Mouse (Mus musculus) frontal cortex, postnatal 25 days (tissue): ENCODE measurements around the gene Naa15.
"Not testable (repeated sequence)": the region's sequence is repeated elsewhere in the genome, so short reads cannot be mapped to it uniquely, and the experiment has no call there.

Source experiments
- DNase-seq, 2 experiments: peaks; one replicate each; pipeline ENCODE4 v3.0.0; 2022; ENCODE audit warnings: low spot score in 2 of 2

Gene Naa15

DNA sequence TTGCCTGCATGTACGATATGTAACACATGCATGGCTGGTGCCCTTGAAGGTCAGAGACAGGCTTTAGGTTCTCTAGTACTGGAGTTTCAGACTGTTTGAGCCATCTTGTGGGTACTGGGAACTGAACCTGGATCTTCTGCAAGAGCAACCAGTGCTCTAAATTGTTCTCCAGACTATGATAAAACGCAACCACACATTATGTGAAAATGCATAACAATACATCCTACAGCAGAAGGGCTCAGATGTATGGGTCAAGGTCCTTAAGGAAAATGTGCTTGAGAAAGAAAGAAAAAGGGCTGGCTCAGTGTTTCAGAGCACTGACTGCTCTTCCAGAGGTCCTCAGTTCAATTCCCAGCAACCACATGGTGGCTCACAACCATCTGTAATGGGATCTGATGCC, 21.3 kb upstream of the Naa15 start:
- no peak for DNase-seq

- DNase-seq = no peak
Observed at GRCm38 (mm10) chr3:51394881-51395280, 20.1 kb upstream of the Naa15 start.

GRCm38 (mm10) chr3:51395461-51396145, 19.3 kb upstream of the Naa15 start:
- no peak for DNase-seq

DNA sequence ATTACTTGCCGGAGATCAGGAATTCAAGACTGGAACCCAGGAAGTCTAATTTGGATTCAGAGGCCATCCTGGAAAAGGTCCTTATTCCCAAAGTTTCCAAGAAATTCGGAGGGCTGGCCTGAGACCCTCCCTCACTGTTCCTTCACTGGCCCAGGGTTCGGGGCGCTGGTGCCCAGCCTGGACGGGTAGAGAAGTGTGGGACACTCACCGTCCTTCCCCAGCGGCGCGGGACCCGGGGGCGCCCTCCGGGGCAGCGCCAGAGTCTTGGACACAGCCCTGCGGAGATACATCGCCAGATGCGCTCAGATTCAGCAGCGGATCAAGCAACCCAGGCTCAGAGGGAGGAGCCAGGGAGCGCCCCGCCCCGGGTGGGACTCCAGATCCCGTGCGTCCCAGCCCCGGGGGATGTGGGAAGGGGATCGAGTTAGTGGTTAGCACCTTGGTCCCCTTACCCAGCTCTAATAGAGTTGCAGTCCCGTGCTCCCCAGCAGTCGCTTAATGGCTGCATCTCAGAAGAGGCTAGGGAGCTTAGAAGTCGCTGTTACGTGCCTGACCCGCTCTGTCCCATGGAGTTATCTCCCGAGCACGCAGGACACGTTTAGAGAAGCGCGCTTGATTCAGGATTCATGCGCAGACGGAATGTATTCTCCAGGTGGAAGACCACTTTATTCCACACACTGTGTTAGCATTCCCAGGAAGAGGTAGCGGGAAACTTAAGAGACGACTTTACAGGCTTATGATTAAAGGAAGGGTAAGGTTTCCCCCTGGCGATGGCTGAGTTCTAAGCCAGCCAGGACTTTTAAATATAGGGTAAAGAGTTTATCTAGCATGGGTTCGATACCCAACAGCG, 18.5 kb upstream of the Naa15 start, which contains the start of gene Mgarp:
TSS of gene Mgarp (minus strand) at position 520 of the 850 bp plus-strand sequence.
- DNase-seq = no peak

DNA sequence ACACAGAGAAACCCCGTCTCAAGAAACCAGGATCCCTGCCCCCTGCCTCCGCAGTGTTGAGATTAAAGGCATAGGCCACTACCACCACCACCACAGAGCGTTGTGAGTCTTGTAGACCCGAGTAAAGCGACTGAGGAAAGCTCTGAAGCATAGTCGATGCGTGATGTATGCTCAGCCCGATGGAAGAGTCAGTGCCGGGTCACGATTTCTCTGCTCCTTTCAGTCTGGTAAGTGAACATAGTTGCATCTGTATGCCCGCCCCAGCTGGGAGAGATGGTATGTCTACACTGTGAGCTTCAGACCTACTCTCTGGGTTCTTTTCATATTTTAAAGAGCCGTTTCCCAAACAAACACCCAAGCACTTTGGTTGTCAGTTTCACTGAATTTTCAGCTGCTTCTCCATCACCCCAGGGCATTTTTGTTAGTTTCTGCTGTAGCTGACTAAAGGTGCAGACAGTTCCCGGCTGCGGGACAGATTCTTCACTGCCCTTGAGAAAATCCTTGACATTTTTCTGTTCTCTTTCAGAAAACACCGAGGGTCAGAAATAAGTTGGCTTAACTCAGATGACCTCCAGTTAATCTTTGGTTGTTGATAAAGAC, 17.1 kb upstream of the Naa15 start:
- DNase-seq = no peak

DNA sequence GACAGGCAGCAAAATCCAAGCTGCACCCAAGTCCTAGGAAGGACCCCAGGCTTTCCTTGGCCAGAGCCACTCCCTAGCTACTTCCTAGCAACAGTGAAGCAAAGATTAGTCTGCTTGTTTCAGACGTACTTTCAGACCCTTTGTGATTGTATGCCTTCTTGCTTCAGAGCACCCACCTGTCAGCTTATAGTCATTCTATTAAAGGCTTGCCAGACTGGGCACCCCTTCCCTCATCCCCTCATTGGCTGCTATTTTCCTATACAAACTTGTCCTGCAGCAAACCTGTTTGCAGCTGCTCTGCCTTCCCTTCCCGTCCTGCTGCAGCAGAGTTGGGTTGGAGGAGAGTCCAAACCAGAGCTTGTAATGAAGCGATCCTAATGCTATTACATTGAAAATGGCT, 16.3 kb upstream of the Naa15 start:
- no peak for DNase-seq

GRCm38 (mm10) chr3:51399531-51399930, 15.4 kb upstream of the Naa15 start:
- DNase-seq = no peak

- DNase-seq = no peak
Observed at GRCm38 (mm10) chr3:51400682-51401081, 14.3 kb upstream of the Naa15 start.

GRCm38 (mm10) chr3:51402054-51402453, 12.9 kb upstream of the Naa15 start:
- DNase-seq = not testable (repeated sequence)

DNA sequence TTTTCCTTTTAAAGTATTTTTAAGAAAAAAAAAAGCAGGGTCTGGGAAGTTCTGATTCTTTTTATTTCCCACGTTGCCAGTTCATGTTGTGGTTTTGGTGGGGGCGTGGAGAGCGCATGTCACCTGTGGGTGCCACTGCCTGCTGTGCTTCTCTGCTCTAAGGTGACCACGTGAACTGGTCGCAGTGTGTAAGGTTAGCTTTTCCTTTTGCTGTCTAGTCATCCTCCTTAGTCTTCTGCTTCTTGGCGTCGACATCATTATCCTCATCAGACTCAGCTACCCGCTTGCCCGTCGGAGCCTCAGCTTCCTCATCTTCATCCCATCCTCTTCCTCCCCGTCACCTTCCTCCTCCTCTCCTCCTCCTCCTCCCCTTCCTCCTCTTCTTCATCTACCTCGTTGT, 12.3 kb upstream of the Naa15 start:
- DNase-seq = no peak

- DNase-seq = no peak
Observed at GRCm38 (mm10) chr3:51407870-51408560, 6.9 kb upstream of the Naa15 start.

- peak; percentile 96 to 97 for DNase-seq
Observed at GRCm38 (mm10) chr3:51408561-51409183, 6.3 kb upstream of the Naa15 start, which contains the start of gene Ndufc1. Gene Ndufc1, minus strand, starts transcription at chr3:51408988.

DNA sequence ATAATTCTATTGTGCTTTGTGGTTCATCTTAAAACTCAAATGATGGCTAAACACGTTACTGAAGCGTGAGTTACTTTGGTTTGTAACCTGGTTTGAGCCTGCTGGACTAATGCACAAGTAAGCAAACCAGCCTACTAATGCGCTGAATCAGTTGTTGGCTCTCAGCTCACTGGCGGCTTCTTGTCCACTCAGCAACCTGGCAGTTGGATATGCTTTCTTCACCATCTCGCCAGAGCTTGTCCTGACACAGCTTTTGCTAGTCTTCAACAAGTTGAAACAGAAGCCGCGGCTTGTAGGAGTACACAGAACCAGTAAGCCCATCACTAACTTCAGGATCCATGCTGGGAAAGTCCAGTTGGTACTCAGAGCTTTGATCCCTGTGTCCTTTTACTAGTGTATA, 2.5 kb upstream of the Naa15 start:
- no peak for DNase-seq

DNA sequence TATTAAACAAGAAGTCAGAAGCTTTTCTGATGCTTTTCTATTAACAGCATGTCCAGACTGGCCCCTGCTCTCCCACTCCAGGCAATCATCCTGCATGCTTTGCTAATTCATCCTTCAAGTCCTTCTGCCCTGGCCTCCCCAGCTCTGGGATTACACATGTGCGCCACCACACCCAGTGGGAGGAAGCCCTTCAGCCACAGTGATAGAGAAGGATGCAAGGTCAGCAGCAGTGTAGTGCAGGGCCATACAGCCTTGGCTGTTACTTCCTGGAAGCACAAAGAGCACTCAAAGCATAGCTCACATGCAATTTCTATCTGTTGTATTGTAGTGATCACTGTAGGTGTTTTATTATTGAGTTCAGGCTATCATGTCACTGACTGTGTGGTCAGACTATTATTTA, 1.7 kb upstream of the Naa15 start:
- DNase-seq = no peak

DNA sequence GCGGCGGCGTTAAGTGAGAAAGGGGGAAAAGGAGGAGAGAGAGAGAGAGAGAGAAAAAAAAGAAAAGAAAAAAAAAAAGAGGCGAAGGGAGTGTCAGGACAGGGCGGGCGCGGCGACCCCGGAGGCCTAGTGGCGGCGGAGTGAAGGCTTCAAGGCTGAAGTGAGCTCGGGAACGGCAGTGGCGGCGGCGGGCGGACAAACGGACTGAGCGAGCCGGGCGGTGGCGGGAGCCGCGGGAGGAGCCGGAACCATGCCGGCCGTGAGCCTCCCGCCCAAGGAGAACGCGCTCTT, 1.1 kb downstream of the Naa15 start:
- no peak for DNase-seq

- peak in 1 of 2 experiments; percentile 27 for DNase-seq
Observed at GRCm38 (mm10) chr3:51416364-51417134, 1.6 kb downstream of the Naa15 start.

- no peak for DNase-seq
Observed at GRCm38 (mm10) chr3:51417135-51417458, 2.1 kb downstream of the Naa15 start.

DNA sequence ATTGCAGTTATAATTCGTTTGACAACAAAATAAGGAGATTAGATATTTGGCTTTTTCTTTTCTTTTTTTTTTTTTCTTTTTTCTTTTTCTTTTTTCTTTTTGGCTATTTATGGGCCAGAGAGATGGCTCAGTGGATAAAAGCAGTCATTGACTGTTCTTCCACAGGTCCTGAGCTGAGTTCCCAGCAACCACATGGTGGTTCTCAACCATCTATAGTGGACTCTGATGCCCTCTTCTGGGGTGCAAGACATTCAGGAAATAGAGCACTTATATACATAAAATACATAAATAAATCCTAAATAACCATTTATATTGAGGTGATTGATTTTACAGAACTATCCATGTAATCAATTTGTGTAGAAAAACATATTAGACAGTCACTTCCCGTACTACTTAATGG, 2.5 kb downstream of the Naa15 start:
- DNase-seq = no peak

DNA sequence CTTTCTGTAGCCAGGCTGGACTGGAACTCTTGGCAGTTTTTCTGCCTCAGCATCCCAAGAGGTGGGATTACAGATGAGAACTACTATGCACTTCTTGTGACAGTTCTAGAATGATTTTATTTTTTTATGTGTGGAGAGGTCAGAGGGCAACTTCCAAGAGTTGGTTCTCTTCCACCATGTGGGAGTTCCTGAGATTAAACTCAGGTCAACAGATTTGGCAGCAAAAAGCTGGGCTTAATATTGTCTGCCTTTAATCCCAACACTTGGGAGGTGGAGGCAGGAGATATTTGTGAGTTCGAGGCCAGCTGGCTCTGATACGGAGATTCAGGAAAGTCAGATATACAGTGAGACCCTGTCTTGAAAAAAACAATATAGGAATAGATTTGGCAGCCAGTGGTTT, 3.0 kb downstream of the Naa15 start:
- DNase-seq = no peak

GRCm38 (mm10) chr3:51421921-51422320, 7.0 kb downstream of the Naa15 start:
- DNase-seq = no peak

GRCm38 (mm10) chr3:51425394-51425793, 10.4 kb downstream of the Naa15 start:
- DNase-seq = no peak
